Mouse (Mus musculus) forebrain, embryonic 11.5 days (tissue): ENCODE measurements at regions not wholly inside any gene's neighbourhood (a gene's known extent, or its start where the extent isn't known, plus 50 kb on each side); places are given as distances from the start of the nearest gene placed in this dataset.

ENCODE experiments used
- ATAC-seq: fragments of 200-750 bp; cut with Nextera tagmentation; replicated peaks from 2 replicates; pipeline ENCODE4 v1.8.0; 2017; ENCODE audit warnings: moderate TSS enrichment; ENCODE audit not compliant: low FRiP score
- DNase-seq: peaks from one replicate; pipeline ENCODE4 v3.0.0-alpha.2; 2017; ENCODE audit warnings: low spot score
- H3K27ac ChIP-seq: fragments of 300-500 bp; sonication (generic); 2 replicates; pipeline ENCODE4 v1.5.1; 2014; ENCODE audit warnings: low read depth, low read length
- H3K27me3 ChIP-seq: fragments of 300-500 bp; sonication (generic); 2 replicates; pipeline ENCODE4 v1.6.1; 2014; ENCODE audit warnings: mild to moderate bottlenecking, low read length, mixed read lengths; ENCODE audit not compliant: control insufficient read depth, insufficient read depth
- H3K36me3 ChIP-seq: fragments of 300-500 bp; sonication (generic); 2 replicates; pipeline ENCODE4 v1.6.1; 2014; ENCODE audit warnings: mild to moderate bottlenecking, low read length, moderate library complexity, mixed read lengths; ENCODE audit not compliant: control insufficient read depth, insufficient read depth
- H3K4me1 ChIP-seq: fragments of 300-500 bp; sonication (generic); replicated peaks from 2 replicates; pipeline ENCODE4 v1.6.1; 2014; ENCODE audit warnings: low read length, mixed read lengths; ENCODE audit not compliant: control insufficient read depth, insufficient read depth
- H3K4me2 ChIP-seq: fragments of 300-500 bp; sonication (generic); 2 replicates; pipeline ENCODE4 v1.6.1; 2014; ENCODE audit warnings: low read depth, mild to moderate bottlenecking, low read length, moderate library complexity, mixed read lengths; ENCODE audit not compliant: severe bottlenecking
- H3K4me3 ChIP-seq: fragments of 300-500 bp; sonication (generic); 2 replicates; pipeline ENCODE4 v1.5.1; 2014; ENCODE audit warnings: low read depth, low read length
- H3K9ac ChIP-seq: fragments of 300-500 bp; sonication (generic); 2 replicates; pipeline ENCODE4 v1.6.1; 2014; ENCODE audit warnings: low read length
- H3K9me3 ChIP-seq: fragments of 300-500 bp; sonication (generic); 2 replicates; pipeline ENCODE4 v1.6.1; 2016; ENCODE audit warnings: low read length, mixed read lengths; ENCODE audit not compliant: control insufficient read depth
- WGBS: fragments of 180-500 bp; shearing (Covaris S2); extraction: QIAGEN DNeasy Blood & Tissue Kit; methylation state at CpG from one replicate; pipeline ENCODE4 v1.1.7; 2014; 5-methylcytosine and 5-hydroxymethylcytosine counted together

- Histone ChIP-seq H3K9me3 (no peaks in the 10 kb centered on the region), H3K4me1 (no peaks in the 10 kb centered on the region), H3K4me3 (no peak overlapping the region), H3K27me3 (no peaks in the 10 kb centered on the region), H3K4me2 (no peak overlapping the region), H3K36me3 (no peaks in the 10 kb centered on the region), H3K27ac (no peak overlapping the region), H3K9ac (no peak overlapping the region)
- WGBS, result 73% methylated on average over 4 of the region's 4 CpGs
- ATAC-seq (no peak), DNase-seq (no peak)
Observed at GRCm38 (mm10) chr10:17003123-17003849, 719.7 kb upstream of the Cited2 start.

- Histone ChIP-seq H3K4me2 (no peak overlapping the region), H3K27ac (no peak overlapping the region), H3K9me3 (no peaks in the 10 kb centered on the region), H3K9ac (no peak overlapping the region), H3K4me1 (no peaks in the 10 kb centered on the region), H3K4me3 (no peak overlapping the region), H3K36me3 (no peaks in the 10 kb centered on the region), H3K27me3 (no peaks in the 10 kb centered on the region)
- DNase-seq (no peak), ATAC-seq (no peak)
- 76% methylated on average over 4 of the region's 4 CpGs for WGBS
Observed at GRCm38 (mm10) chr10:17008683-17009082, 714.3 kb upstream of the Cited2 start.

- H3K27me3 ChIP-seq, result no peaks in the 10 kb centered on the region
- H3K9ac ChIP-seq, result no peak overlapping the region
- WGBS, result 91% methylated on average over 3 of the region's 3 CpGs
Observed at GRCm38 (mm10) chr10:17010047-17010446, 713.0 kb upstream of the Cited2 start.

GRCm38 (mm10) chr10:17011876-17012275, 711.1 kb upstream of the Cited2 start:
- Histone ChIP-seq H3K4me1 (no peaks in the 10 kb centered on the region), H3K36me3 (no peaks in the 10 kb centered on the region), H3K27ac (no peak overlapping the region), H3K27me3 (no peaks in the 10 kb centered on the region), H3K4me3 (no peak overlapping the region), H3K4me2 (no peak overlapping the region), H3K9ac (no peak overlapping the region), H3K9me3 (no peaks in the 10 kb centered on the region)
- 87% methylated on average over 2 of the region's 2 CpGs for WGBS
- DNase-seq, result no peak
- ATAC-seq, result no peak

More at GRCm38 (mm10) chr10:17010047-17010446, 713.0 kb upstream of the Cited2 start:
- no peaks in the 10 kb centered on the region for H3K36me3 ChIP-seq
- H3K4me3 ChIP-seq, result no peak overlapping the region
- H3K4me2 ChIP-seq, result no peak overlapping the region
- DNase-seq, result no peak
- no peak for ATAC-seq
- no peaks in the 10 kb centered on the region for H3K4me1 ChIP-seq
- no peaks in the 10 kb centered on the region for H3K9me3 ChIP-seq
- H3K27ac ChIP-seq, result no peak overlapping the region

GRCm38 (mm10) chr10:17012541-17012975, 710.5 kb upstream of the Cited2 start:
- ATAC-seq (no peak), DNase-seq (no peak)
- Histone ChIP-seq H3K4me2 (no peak overlapping the region), H3K4me1 (no peaks in the 10 kb centered on the region), H3K4me3 (no peak overlapping the region), H3K27ac (no peak overlapping the region), H3K27me3 (no peaks in the 10 kb centered on the region), H3K36me3 (no peaks in the 10 kb centered on the region), H3K9ac (no peak overlapping the region), H3K9me3 (no peaks in the 10 kb centered on the region)
- 77% methylated on average over 3 of the region's 3 CpGs for WGBS

GRCm38 (mm10) chr10:17014826-17015225, 708.2 kb upstream of the Cited2 start:
- no peak overlapping the region for H3K27ac ChIP-seq
- no peaks in the 10 kb centered on the region for H3K4me1 ChIP-seq
- DNase-seq, result no peak
- no peak overlapping the region for H3K9ac ChIP-seq
- no peaks in the 10 kb centered on the region for H3K9me3 ChIP-seq
- no peak for ATAC-seq
- H3K4me2 ChIP-seq, result no peak overlapping the region
- no peaks in the 10 kb centered on the region for H3K27me3 ChIP-seq
- no peak overlapping the region for H3K4me3 ChIP-seq
- WGBS, result 89% methylated on average over 3 of the region's 3 CpGs
- no peaks in the 10 kb centered on the region for H3K36me3 ChIP-seq

GRCm38 (mm10) chr10:17016854-17017253, 706.2 kb upstream of the Cited2 start:
- H3K9ac ChIP-seq, result no peak overlapping the region
- H3K4me2 ChIP-seq, result no peak overlapping the region
- H3K4me3 ChIP-seq, result no peak overlapping the region
- DNase-seq, result no peak
- no peaks in the 10 kb centered on the region for H3K4me1 ChIP-seq
- H3K9me3 ChIP-seq, result no peaks in the 10 kb centered on the region
- ATAC-seq, result no peak
- H3K27me3 ChIP-seq, result no peaks in the 10 kb centered on the region
- no peaks in the 10 kb centered on the region for H3K36me3 ChIP-seq
- no peak overlapping the region for H3K27ac ChIP-seq
- WGBS, result 90% methylated on average over 4 of the region's 4 CpGs

- no peak overlapping the region for H3K4me3 ChIP-seq
- no peaks in the 10 kb centered on the region for H3K27me3 ChIP-seq
- no peak for DNase-seq
- no peak overlapping the region for H3K27ac ChIP-seq
- no peaks in the 10 kb centered on the region for H3K36me3 ChIP-seq
- no peaks in the 10 kb centered on the region; the same call in 1 of the 2 replicates for H3K4me1 ChIP-seq
- no peak for ATAC-seq
- H3K4me2 ChIP-seq, result no peak overlapping the region
- no peaks in the 10 kb centered on the region for H3K9me3 ChIP-seq
- no peak overlapping the region for H3K9ac ChIP-seq
- 88% methylated on average over 5 of the region's 5 CpGs for WGBS
Observed at GRCm38 (mm10) chr10:17022216-17023158, 700.5 kb upstream of the Cited2 start.
